Mouse (Mus musculus) activated CD4-positive, CD25-positive, alpha-beta regulatory T cell, adult 4 months (primary cell): Measurements from ENCODE around the gene Add3. TPM values are rescaled to one million over a fixed set of nuclear protein-coding genes. Genes with fewer than 3 reads are reported as not detected.

Source experiments
- ATAC-seq: one replicate; pipeline ENCODE4 v1.8.0; 2017
- polyA plus RNA-seq, 2 experiments: library from polyadenylated mRNA; unstranded; fragments of 100-300 nt; shearing (Covaris generic); gene quantifications; one replicate each; pipeline ENCODE4 v1.2.1; 2017

Add3 gene
- polyA plus RNA-seq, 2 experiments from 2014 or later = 113 to 128 TPM

DNA sequence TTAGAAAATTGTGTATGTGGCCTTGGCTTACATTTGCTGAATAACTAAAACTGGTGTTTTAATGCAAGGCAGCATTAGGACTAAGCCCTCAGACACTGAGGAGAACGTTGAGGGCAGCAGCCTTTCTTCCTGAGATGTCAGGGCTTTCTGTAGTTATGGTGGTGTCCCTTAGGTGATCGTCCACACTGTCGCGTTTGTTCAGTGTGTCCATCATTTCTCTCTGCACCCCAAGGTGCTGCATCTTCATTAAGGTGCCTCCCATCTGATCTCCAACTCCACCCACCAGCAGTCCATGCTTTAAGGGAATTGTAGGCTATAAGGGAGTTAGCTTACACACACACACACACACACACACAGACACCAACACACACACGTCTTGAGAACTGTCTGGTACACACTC lies 28.3 kb downstream of the Add3 start:
- no peak for ATAC-seq

DNA sequence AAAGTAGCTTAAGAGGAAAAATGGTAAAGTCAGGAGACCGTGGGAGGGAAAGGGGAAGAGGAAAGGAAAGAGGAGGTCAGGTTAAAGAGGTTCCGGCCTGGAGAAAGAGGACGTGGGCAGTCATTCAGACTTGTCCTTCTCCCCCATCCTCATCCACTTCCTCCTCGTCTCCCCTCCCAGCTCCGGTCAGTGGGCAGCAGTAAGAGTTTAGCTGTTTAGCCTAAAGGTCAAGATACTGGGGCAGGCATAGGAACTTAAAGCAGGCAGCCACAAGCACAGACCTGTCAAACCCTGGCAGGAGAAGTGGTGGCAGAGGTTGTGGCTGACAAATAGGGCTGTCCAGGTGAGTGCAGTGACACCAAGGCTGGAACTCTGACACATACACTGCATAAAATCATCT lies 30.4 kb downstream of the Add3 start:
- no peak for ATAC-seq

DNA sequence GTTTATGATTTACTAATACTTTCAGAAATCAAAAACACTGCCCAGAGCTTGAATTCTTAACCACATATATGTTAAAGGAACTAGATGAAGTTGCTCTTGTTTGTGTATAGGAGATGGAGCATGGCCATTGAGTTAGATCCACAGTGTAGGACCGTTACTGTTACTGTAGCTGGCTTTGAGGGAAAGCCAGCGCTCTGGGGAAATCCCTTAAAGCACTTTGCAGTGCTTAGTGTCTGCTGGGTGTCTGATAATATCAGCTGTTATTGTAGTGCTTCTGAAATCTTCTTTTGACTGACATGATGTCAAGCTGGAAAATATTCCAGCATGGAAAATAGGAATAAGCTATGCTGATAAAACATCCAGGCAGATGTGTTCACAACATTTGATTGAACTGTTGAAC lies 33.8 kb downstream of the Add3 start:
- peak; percentile 78 for ATAC-seq

DNA sequence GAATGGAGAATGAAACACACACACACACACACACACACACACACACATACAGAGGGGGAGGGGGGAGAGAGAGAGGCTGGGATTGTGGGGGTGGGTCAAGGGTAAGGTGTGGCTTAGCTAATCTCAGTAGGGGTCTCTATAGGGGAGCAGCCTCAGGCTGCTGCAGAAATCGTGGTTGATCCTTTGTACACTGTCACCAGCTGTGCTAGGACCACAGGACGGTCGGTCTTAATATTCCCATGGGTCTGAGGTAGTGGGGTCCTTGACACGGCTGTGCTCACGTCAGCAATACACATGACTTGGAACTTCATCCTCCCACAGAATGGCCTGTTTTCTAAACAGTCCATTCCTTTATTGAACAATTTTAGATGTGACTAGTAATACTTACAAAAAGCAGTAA lies 35.3 kb downstream of the Add3 start:
- ATAC-seq = no peak

DNA sequence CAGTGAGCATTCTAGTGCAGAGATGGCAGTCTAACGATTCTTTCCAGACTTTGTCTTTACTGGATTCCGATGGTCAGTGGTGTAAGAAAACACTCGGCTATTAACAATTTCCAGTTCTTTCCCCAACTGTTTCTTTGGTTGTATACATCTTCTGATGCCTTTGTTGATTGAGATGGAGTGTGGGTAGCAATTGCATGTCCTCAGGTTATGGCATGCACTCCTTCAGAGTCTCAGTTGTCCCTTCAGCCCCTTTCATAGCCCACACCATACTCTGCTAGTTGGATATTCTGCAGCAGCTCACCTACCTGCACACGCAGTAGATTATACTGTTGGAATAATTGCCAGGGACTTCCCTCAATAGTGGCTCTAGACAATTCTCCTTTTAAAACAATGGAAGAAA lies 36.3 kb downstream of the Add3 start:
- no peak for ATAC-seq

DNA sequence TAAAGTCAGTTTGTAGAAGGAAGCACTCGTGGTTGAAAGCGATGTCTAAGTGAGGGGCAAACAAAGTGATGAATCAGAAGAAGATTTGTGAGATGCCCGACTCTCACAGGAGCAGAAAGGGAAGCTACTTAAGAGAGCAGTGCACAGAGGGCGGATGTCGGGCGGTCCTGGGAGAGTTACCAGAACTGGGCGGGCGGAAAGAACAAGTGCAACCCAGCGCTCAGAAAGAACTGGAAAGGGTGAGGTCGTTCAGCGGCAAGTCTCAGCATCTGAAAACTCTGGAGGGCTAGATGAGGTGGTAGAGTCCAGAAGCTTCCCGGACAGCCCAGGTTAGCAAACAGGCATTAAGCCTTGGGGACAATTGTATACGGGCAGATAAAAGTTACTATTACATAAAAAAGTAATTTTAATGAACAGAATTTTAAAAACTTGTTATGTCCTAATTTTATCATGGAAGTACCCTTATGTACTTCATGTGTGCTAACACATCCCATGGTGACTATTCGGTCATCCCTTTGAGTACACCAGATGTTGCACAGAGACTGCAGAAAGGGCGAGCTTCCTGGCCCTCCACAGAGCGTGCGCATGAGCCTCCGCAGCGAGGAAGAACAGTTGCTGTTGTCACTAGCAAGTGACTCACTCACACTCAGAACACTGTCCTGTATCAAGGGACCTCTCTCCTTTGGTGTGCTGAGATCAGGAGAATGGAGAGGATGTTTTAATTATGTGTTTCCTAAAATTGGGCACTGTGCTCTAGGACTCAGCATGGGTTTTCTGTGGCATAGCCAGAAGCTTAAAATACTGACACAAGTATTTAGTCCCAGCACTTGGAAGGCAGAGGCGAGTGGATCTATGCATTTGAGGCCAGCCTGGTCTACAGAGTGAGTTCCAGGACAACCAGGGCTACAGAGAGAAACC lies 38.6 kb downstream of the Add3 start:
- no peak for ATAC-seq

DNA sequence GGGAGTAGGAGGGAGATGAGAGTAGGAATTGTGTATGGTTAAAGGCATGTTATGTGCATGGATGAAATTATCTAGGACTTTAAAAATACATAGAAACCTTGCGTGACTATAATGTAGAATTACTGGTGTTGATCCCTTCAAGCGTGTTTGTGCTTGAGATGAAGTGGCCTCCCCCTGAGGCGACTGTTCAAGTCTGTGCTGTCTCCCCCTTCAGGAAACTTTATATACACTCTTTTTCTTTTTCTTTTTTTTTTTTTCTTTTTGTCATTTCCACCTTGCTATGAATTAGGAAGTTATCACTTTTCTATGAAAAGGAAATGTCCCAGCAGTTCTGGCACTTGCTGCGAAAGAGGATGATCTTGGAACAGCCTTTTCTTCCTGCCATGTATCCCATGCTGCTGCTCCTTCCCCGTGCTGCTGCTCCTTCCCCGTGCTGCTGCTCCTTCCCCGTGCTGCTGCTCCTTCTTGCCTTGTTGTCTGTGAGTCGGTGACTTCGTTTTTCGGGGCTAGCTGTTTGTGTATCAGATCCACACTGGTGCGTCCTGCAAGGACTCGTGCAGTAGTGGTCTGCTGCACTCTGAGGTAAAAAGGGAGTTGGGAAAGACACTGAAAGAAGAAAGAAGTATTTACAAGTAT lies 40.0 kb downstream of the Add3 start:
- no peak for ATAC-seq

DNA sequence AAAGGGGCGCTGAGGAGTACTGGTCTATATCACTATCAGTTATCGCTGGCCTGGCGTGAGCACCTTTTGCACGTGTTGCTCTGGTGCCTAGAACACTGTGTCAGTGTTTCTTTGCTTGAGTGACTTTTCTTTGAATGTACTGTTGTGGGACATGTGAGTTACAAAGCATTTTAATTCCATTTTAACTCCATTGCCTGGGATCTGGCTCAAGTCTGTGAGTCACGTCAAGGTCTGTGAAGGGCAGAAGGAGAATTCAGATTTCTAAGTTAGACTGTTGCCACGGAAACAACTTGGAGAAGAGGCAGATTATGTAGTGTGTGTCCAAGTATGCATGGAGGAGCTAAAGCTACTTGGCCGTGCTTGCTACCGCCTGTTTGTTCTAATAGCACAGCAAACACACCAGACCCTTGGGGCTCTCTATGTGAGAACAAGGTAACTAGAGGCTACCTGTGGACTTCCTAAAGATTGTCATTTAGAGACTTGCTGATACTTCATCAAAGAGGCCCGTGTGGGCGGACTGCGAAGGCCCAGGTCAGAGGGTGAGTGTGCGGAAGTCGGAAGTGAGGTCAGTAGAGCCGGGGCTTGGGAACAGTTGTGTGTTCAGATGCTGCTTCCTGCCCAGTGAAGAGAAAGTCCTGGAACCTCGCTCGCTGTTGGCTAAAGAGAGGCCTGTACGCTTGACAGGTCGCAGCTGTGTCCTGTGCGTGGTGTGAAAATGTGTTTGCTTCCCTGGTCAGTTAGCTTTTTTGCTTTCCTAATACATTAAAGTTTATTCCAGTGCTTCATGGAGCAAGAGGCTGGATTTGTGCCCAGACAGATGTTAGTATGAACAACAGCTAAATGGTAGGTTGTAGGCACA lies 41.0 kb downstream of the Add3 start:
- ATAC-seq = no peak

DNA sequence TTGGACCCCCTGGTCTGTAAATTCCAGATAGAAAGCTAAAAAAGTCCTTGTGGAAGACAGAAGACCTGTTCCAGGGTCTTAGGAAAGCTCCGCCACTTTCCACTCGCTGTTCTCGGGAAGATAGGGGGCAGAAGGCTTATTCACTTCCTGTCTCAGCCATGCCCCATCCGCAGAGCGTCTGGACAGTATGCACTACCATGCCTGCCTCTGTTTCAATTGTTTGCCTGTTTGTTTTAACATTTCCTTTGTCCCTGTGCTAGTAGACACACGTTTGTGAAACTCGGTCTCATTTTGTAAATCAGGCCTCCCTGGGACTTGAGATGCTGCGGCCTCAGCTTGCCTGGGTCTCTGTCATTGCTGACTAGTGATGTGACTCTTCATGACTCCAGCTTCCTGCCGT lies 43.4 kb downstream of the Add3 start:
- peak; percentile 12 for ATAC-seq

DNA sequence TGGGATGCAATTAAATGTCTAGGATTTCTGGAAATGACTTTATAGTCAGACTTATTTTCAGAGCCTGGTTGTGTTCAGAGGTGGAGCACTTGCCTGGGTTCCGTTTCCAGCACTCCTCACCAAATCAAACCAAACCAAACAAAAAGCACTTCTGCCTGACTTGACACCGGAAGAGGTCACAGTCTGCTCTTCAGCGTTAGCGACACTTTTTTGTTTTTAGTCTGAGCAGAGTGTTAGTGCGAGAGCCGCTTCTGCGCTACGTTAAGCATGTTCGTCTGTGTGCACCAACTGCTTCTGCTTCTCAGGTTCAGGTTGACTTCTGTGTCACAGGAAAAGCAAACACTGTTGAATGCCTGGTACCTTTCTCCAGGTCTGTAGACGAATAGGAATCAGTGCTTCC lies 44.0 kb downstream of the Add3 start:
- ATAC-seq = peak; percentile 64

DNA sequence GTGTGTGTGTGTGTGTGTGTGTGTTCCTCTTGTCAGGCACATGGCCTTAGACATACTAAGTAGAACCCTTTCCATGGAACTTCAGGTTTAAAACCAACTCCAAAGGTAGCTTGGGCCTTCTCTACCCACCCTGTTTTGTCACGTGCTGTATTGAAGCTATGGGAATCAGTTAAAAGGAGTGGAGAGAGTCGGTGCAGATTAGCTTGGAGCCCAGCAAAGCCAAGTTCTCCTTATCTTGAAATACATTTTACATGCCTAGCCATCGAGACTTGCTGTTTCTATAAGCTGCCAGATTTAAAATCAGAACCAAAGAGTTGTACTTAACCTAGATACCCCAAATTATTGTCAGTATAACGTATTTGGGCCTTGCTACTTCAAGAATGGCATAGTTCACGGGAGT lies 44.7 kb downstream of the Add3 start:
- no peak for ATAC-seq

DNA sequence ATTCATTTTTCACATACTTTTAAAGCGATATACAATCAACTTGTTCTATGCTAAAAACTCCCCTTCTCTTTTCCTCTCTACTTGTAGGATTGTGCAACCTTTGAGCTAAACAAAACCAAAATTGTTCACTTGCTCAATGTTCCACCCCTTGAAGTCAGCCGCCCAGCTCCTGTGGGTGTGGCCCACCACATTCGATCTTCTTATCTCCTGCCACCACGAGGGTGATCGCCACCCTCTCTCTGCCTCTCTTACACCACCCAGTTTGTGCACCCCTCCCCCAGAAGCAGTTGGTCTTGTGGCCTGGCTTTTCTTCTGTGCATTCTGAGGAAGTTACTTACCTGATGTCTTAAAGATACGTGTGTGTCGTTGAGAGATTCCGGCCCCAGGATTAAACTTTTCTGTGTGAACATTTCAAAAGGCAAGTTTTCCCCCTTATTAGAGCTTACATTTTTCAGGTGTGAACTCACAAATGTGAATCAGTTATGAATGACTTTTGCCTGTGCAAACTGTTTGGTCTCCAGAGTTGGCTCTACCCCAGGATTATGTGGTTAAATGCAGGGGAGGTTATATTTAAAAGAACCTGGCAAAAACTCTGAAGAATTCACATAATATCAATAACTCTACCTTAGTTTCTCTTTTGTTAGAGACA lies 45.4 kb downstream of the Add3 start:
- peak; percentile 78 for ATAC-seq

DNA sequence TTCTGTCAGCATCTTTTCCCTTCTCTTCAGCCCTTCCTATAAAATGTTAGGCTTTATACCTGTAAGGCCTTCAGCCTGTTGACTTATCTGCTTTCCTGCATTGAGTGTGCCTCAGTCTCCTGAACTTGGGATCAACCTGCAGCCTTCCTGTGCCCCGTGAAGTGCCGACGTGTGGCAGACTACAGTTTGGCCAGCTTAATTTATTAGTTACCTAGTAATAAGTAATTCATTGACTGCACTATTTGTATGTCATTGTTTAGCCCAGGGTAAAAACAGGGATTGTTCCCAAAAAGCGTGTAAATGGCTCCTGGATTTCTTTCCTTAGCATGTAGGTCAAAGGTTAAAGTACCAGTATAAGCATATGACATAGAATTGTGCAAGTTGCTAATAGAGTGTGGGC lies 46.2 kb downstream of the Add3 start:
- ATAC-seq = no peak

DNA sequence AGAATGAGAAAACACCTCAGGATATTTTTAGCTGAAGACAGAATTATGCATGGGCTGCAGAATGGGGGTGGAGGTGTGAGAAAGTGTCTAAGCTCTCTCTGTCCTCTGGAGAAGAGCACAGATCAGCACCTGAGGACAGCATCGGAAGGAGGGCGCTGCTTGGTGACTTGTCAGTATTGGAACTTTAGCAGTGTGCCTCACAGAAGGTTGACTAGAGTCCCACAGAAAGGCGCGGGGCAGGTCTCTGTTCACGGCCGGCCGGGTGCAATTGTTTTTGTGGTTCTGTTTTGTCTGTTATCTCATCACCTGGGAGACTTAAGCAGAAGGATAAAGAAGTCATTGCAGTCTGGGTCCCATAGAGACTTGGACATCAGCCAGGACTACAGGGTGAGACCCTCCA lies 47.3 kb downstream of the Add3 start:
- peak; percentile 20 for ATAC-seq

DNA sequence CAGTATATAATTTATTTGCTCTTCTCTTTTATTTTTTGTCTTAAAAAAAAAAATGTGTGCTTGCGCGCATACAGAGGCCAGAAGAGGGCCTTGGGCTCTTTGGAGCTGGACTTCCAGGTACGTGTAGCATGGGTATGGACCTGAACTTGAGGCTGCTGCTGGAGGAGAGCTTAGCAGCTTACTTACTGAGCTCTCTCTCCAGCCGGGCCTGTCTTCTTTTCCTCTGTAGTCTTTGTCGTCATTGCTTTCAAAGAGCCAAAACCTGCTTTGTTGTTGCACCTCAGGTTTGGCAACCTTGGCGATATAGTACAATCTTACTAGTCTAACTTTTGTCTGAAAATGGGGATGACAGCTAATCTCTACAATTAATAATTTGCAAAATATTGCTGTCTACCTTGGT lies 47.9 kb downstream of the Add3 start:
- ATAC-seq = no peak

DNA sequence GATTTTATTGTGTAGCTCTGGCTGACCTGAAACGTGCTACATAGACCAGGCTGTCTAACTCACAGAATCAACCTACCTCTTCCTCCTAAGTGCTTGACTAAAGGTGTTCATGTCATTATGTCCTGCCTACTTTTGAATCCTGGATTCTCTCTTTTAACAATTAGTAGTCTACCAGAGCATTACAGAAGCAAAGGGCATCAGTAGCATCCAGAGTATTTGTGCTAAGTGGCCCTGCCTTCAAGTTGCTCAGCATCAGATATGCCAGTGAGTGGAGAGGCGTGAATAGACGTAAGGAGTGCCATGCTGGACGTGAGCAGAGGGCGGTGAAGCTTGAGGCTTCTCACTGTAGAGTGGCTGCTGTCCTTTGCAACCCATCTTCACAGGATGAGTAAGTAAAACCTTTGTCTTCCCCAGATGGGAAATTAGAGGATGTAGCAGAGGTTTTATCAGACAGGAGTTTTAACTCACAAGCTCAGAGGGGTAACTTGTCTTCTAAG lies 48.5 kb downstream of the Add3 start:
- ATAC-seq = no peak

DNA sequence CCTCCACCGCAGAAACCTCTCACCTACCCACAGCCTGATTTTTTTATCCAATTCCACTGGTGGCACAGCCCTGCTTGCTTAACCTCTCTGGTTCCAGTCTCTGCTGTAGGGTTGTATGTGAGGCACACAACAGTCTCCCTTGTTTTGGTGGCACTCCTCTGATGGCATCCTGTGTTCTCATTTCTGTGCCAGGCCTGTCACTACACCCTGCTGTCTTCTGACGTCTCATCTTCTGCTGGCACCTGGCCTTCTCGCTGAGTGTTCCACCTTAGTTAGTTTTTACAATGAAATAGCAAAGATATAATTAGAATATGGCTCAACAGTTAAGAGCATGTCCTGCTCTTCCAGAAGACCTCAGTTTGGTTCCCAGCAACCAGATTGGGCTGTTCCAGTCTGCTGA lies 49.5 kb downstream of the Add3 start:
- ATAC-seq = no peak

DNA sequence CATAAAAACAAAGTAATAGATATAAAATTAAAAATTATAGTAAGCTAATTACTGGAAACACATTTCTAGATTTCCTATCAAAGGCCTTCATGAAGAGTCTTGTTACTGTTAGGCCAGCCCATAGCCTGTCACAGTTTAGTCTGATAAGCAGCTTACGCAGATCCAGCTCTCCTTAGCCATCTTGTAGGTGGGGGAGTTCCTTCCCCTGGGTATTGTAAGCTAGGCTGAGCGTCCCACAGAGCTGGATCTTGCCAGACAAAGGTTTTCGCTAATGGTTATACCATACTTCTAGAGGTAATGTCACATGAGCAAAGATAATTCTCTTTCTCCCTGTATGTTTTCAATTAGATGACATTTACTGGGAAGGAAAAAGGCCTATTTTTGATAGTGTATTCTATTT lies 50.0 kb downstream of the Add3 start:
- no peak for ATAC-seq

DNA sequence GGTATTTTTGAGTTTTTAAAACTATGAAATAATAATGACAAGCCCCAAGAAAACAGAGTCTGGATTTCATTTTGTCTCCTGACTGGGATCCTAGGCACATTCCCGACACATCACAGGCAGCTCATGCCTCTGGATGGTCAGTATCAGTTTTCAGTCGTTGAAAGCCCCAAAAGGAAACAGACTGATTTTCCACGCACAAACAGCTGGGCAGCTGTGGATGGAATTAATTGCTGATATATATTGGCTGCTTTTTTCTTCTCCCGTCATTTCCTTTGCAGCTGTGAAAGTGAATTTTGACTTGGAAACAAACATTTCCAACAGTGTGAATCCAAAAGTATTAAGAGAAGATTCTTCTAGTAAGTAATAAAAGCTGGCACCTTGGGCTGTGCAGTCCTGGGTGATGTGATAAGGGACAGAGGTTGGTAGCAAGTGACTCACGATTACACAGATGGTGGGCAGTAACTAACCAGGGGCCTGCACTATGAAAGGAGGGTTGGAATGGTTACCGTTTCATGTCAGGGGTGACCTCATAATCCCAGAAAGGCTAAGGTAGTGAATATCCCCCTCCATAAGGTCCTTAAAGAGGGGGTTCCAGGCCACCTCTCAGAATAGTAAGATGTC lies 51.7 kb downstream of the Add3 start:
- no peak for ATAC-seq

DNA sequence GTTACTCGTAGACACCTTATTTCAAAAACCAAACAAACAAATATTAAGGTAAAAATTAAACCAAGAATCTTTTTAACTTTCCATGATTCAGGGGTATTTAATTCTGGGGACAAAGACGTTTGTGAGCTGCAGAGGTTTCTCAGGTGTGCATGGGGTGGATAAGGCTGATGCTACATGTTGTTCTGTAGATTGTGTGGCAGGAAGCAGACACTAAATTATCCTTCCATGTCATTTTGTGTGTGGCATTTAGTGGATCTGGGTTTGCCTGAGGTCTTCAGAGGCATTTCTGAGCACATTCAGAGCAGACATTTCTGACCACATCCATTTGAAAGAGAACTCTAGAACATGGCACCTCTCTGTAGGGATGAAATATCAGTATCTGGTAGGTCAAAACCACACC lies 52.9 kb downstream of the Add3 start:
- ATAC-seq = no peak

DNA sequence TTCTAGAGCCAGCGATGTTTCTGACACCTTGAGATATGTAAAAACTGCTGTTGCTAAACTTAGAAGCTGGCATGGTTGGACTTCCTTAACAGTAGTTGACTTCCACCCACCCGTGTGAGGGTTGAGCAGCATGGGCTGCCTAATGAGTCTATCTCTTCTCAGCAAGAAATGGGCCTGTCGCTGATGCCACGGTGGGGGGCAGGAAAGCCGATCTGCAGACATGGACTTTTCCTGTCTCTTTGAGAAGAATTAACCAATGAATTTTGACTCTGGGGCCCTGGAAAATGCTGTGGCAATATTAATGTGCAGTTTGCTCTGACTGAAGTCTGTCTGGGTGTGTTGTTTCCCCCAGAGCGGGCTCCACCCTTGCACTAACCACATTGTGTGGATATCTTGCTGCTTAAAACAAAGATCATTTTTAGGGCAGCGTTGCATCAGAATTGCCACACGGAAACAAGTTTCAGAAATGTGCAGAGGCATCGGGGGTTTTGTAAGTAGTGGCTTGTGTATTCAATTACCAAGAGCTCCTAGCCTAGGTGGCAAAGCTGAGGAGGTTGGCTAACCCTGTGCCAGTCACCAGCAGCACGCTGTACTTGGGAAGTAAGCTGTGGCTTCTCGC lies 53.8 kb downstream of the Add3 start:
- peak; percentile 55 for ATAC-seq
